Mouse (Mus musculus): ENCODE measurements around the gene Adamtsl4.

Gene Adamtsl4

GRCm38 (mm10) chr3:95630856-95631255 is 56.9 kb downstream of the Adamtsl4 start:
- no peak for DNase-seq

- no peak for DNase-seq
These were observed 58.0 kb downstream of the Adamtsl4 start for GRCm38 (mm10) chr3:95629755-95630154.

DNA sequence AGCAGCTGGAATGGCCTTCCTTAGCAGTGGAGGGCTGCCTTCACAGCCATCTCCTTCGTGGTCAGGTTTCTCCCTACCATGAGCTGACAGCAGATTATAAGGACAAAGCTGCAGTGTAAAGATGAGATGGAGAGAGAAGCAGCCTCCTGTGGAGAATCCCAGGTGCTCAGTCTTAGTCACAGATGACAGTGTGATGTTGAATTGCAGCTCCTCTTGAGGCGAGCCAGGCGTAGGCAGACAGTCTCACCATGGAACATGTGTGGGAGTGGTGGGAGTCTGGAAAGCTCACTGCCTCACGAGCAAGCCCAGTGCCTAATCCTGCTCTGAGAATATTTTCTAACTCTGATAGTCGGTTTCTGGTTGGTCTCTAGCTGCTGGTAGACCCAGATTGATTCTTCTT is 60.0 kb downstream of the Adamtsl4 start:
- no peak for DNase-seq
